Mouse (Mus musculus) kidney, postnatal 0 days (tissue): ENCODE measurements around the gene En2. TPM values are rescaled to one million over a fixed set of nuclear protein-coding genes. Genes with fewer than 3 reads are reported as not detected.

Experiments
- ATAC-seq: fragments of 200-750 bp; cut with Nextera tagmentation; replicated peaks from 2 replicates; pipeline ENCODE4 v1.8.0; 2017; ENCODE audit warnings: low read depth, moderate number of reproducible peaks, moderate TSS enrichment, moderate library complexity; ENCODE audit not compliant: low FRiP score
- DNase-seq: peaks from one replicate; pipeline ENCODE4 v3.0.0-alpha.2; 2016; ENCODE audit warnings: low spot score
- H3K27ac ChIP-seq: fragments of 300-500 bp; sonication (generic); 2 replicates; pipeline ENCODE4 v1.5.1; 2014; ENCODE audit warnings: mild to moderate bottlenecking
- H3K27me3 ChIP-seq: fragments of 300-500 bp; sonication (generic); 2 replicates; pipeline ENCODE4 v1.6.1; 2014; ENCODE audit warnings: low read length, mixed read lengths; ENCODE audit not compliant: insufficient read depth
- H3K36me3 ChIP-seq: fragments of 300-500 bp; sonication (generic); 2 replicates; pipeline ENCODE4 v1.6.1; 2014; ENCODE audit warnings: low read length, mixed read lengths; ENCODE audit not compliant: insufficient read depth
- H3K4me1 ChIP-seq: fragments of 300-500 bp; sonication (generic); replicated peaks from 2 replicates; pipeline ENCODE4 v1.6.1; 2014; ENCODE audit warnings: antibody characterized with exemption, low read length, mixed read lengths; ENCODE audit not compliant: insufficient read depth
- H3K4me2 ChIP-seq: fragments of 300-500 bp; sonication (generic); 2 replicates; pipeline ENCODE4 v1.6.1; 2014; ENCODE audit warnings: mild to moderate bottlenecking, low read length, moderate library complexity, mixed read lengths
- H3K4me3 ChIP-seq: fragments of 300-500 bp; sonication (generic); replicated peaks from 2 replicates; pipeline ENCODE4 v1.5.1; 2014; ENCODE audit warnings: low read depth, low read length
- H3K9ac ChIP-seq: fragments of 300-500 bp; sonication (generic); 2 replicates; pipeline ENCODE4 v1.6.1; 2014; ENCODE audit warnings: low read depth, low read length
- H3K9me3 ChIP-seq: fragments of 300-500 bp; sonication (generic); replicated peaks from 2 replicates; pipeline ENCODE4 v1.6.1; 2016; ENCODE audit warnings: low read length, inconsistent platforms, mixed read lengths
- CTCF ChIP-seq: IDR thresholded peaks from 2 replicates; pipeline ENCODE4 v1.5.1; 2016; ENCODE audit warnings: antibody characterized with exemption, low read depth, mild to moderate bottlenecking, moderate library complexity
- WGBS: fragments of 180-500 bp; shearing (Covaris S2); extraction: QIAGEN DNeasy Blood & Tissue Kit; methylation state at CpG from one replicate; pipeline ENCODE4 v1.1.7; 2014; 5-methylcytosine and 5-hydroxymethylcytosine counted together
- polyA plus RNA-seq: library from polyadenylated mRNA; unstranded; fragments of >200 nt; fragmentation: Nextera tagmentation; extraction: Ambion mirVana; gene quantifications from 2 replicates; pipeline ENCODE4 v1.2.1, GENCODE M21; 2015

En2 gene
- polyA plus RNA-seq, 1 experiment from 2014 or later = not detected

- no peak for TF ChIP-seq CTCF
- Histone ChIP-seq H3K4me1 (no peaks in the 10 kb centered on the region), H3K9ac (no peak overlapping the region), H3K36me3 (no peaks in the 10 kb centered on the region), H3K27me3 (peaks cover 73% of the 10 kb centered on the region), H3K27ac (no peak overlapping the region), H3K4me2 (no peak overlapping the region), H3K9me3 (no peaks in the 10 kb centered on the region), H3K4me3 (no peak overlapping the region)
- DNase-seq (no peak), ATAC-seq (no peak)
- WGBS = 4% methylated on average over 24 of the region's 24 CpGs
These were observed 9.5 kb downstream of the En2 start for GRCm38 (mm10) chr5:28174876-28175569.

DNA sequence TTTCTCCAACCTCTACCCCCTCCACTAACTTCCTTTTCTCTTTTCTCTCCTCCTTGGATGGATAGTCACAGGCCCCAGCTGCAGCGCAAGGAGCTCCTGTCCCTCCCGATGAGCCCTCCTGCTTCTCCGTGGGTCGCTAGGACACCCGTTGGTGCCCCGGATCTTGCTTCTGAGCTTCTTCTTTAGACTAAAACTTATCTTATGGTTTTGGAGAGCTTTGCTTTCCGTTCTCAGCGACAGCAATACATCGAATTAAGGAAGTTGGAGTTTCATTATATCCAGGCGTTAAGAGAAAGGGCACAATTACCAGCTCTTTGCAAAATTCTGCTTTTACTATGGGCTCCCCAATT lies 10.1 kb downstream of the En2 start:
- H3K4me3 ChIP-seq = no peak overlapping the region
- no peak for TF ChIP-seq CTCF
- DNase-seq (no peak), ATAC-seq (no peak)
- H3K36me3 ChIP-seq = no peaks in the 10 kb centered on the region
- no peak overlapping the region for H3K9ac ChIP-seq
- H3K4me1 ChIP-seq = no peaks in the 10 kb centered on the region
- no peaks in the 10 kb centered on the region for H3K9me3 ChIP-seq
- H3K4me2 ChIP-seq = no peak overlapping the region
- 2% methylated on average over 10 of the region's 10 CpGs for WGBS
- peaks cover 74% of the 10 kb centered on the region for H3K27me3 ChIP-seq
- no peak overlapping the region for H3K27ac ChIP-seq

GRCm38 (mm10) chr5:28176023-28176422 lies 10.5 kb downstream of the En2 start:
- Histone ChIP-seq H3K27me3 (peaks cover 69% of the 10 kb centered on the region), H3K36me3 (no peaks in the 10 kb centered on the region), H3K9me3 (no peaks in the 10 kb centered on the region), H3K9ac (no peak overlapping the region), H3K27ac (no peak overlapping the region), H3K4me2 (no peak overlapping the region), H3K4me3 (no peak overlapping the region), H3K4me1 (no peaks in the 10 kb centered on the region)
- ATAC-seq = no peak
- no peak for TF ChIP-seq CTCF
- no peak for DNase-seq
- 7% methylated on average over 4 of the region's 4 CpGs for WGBS

- H3K9ac ChIP-seq = no peak overlapping the region
- WGBS = 4% methylated on average over 2 of the region's 2 CpGs
- no peak overlapping the region for H3K4me3 ChIP-seq
- no peak for DNase-seq
- no peak for TF ChIP-seq CTCF
- H3K4me1 ChIP-seq = no peaks in the 10 kb centered on the region
- H3K27ac ChIP-seq = no peak overlapping the region
- H3K27me3 ChIP-seq = peaks cover 66% of the 10 kb centered on the region
- H3K36me3 ChIP-seq = no peaks in the 10 kb centered on the region
- H3K4me2 ChIP-seq = no peak overlapping the region
- no peak for ATAC-seq
- H3K9me3 ChIP-seq = no peaks in the 10 kb centered on the region
These were observed 11.1 kb downstream of the En2 start for GRCm38 (mm10) chr5:28176585-28176984.

DNA sequence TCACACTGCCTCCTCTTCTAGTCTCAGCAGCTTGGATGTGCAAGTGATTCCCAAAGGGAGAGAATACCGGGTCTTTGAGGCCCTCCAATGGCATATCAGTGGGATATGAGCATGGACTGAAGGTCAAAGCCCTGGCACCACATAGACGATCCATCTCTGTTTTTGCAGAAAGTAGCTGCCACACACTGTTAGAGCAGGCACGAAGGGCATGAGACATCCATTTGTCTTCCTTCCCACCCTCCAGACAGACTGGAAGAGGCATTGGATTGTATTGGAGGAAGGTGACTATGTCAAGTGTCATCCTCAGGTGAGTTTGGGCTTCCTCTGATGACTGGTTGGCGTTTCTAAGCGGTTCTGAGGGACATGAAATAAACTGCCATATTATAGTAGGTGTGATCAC lies 12.8 kb downstream of the En2 start:
- DNase-seq (no peak), ATAC-seq (no peak)
- Histone ChIP-seq H3K4me2 (no peak overlapping the region), H3K36me3 (no peaks in the 10 kb centered on the region), H3K9me3 (no peaks in the 10 kb centered on the region), H3K27ac (no peak overlapping the region), H3K9ac (no peak overlapping the region), H3K27me3 (peaks cover 53% of the 10 kb centered on the region), H3K4me1 (no peaks in the 10 kb centered on the region), H3K4me3 (no peak overlapping the region)
- 24% methylated on average over 5 of the region's 5 CpGs for WGBS
- no peak for TF ChIP-seq CTCF

GRCm38 (mm10) chr5:28179237-28179790 lies 13.8 kb downstream of the En2 start:
- H3K36me3 ChIP-seq = no peaks in the 10 kb centered on the region
- ATAC-seq (no peak), DNase-seq (no peak)
- no peak overlapping the region for H3K27ac ChIP-seq
- H3K4me2 ChIP-seq = no peak overlapping the region
- H3K4me3 ChIP-seq = no peak overlapping the region
- H3K27me3 ChIP-seq = peaks cover 43% of the 10 kb centered on the region
- H3K4me1 ChIP-seq = no peaks in the 10 kb centered on the region
- 22% methylated on average over 7 of the region's 7 CpGs for WGBS
- no peak overlapping the region for H3K9ac ChIP-seq
- no peaks in the 10 kb centered on the region for H3K9me3 ChIP-seq
- TF ChIP-seq CTCF = no peak
